Mouse (Mus musculus) hindbrain, embryonic 14.5 days (tissue): Measurements from ENCODE around the gene Lmnb2. TPM values are rescaled to one million over a fixed set of nuclear protein-coding genes. Genes with fewer than 3 reads are reported as not detected.

ENCODE experiments used
- ATAC-seq: fragments of 200-750 bp; cut with Nextera tagmentation; 2 replicates; pipeline ENCODE4 v1.8.0; 2017; ENCODE audit warnings: moderate number of reproducible peaks, mild to moderate bottlenecking, moderate TSS enrichment, moderate library complexity; ENCODE audit not compliant: low FRiP score
- DNase-seq: peaks from one replicate; pipeline ENCODE4 v3.0.0-alpha.2; 2015; ENCODE audit warnings: low spot score
- H3K27ac ChIP-seq: fragments of 300-500 bp; sonication (generic); 2 replicates; pipeline ENCODE4 v1.5.1; 2014; ENCODE audit warnings: mild to moderate bottlenecking, moderate library complexity
- H3K27me3 ChIP-seq: fragments of 300-500 bp; sonication (generic); 2 replicates; pipeline ENCODE4 v1.6.1; 2014; ENCODE audit warnings: mild to moderate bottlenecking, low read length, mixed read lengths; ENCODE audit not compliant: control insufficient read depth, insufficient read depth
- H3K36me3 ChIP-seq: fragments of 300-500 bp; sonication (generic); replicated peaks from 2 replicates; pipeline ENCODE4 v1.6.1; 2014; ENCODE audit not compliant: control insufficient read depth, insufficient read depth
- H3K4me1 ChIP-seq: fragments of 300-500 bp; sonication (generic); replicated peaks from 2 replicates; pipeline ENCODE4 v1.6.1; 2014; ENCODE audit warnings: antibody characterized with exemption, low read length, mixed read lengths; ENCODE audit not compliant: control insufficient read depth, insufficient read depth
- H3K4me2 ChIP-seq: fragments of 300-500 bp; sonication (generic); replicated peaks from 2 replicates; pipeline ENCODE4 v1.6.1; 2014; ENCODE audit warnings: mild to moderate bottlenecking, moderate library complexity
- H3K4me3 ChIP-seq: fragments of 300-500 bp; sonication (generic); replicated peaks from 2 replicates; pipeline ENCODE4 v1.5.1; 2014; ENCODE audit warnings: mild to moderate bottlenecking, low read length
- H3K9ac ChIP-seq: fragments of 300-500 bp; sonication (generic); 2 replicates; pipeline ENCODE4 v1.6.1; 2014
- H3K9me3 ChIP-seq: fragments of 300-500 bp; sonication (generic); 2 replicates; pipeline ENCODE4 v1.6.1; 2016; ENCODE audit warnings: low read length; ENCODE audit not compliant: control insufficient read depth
- WGBS: fragments of 180-500 bp; shearing (Covaris S2); extraction: QIAGEN DNeasy Blood & Tissue Kit; methylation state at CpG from one replicate; pipeline ENCODE4 v1.1.7; 2014; 5-methylcytosine and 5-hydroxymethylcytosine counted together
- polyA plus RNA-seq: library from polyadenylated mRNA; unstranded; fragments of >200 nt; fragmentation: Nextera tagmentation; extraction: Ambion mirVana; gene quantifications from 2 replicates; pipeline ENCODE4 v1.2.1, GENCODE M21; 2014

Lmnb2 gene
- polyA plus RNA-seq, 1 experiment from 2014 or later = 12.9 TPM

- Histone ChIP-seq H3K4me1 (no peaks in the 10 kb centered on the region), H3K27ac (no peak overlapping the region), H3K36me3 (no peaks in the 10 kb centered on the region), H3K9me3 (no peaks in the 10 kb centered on the region), H3K27me3 (no peaks in the 10 kb centered on the region), H3K4me3 (no peak overlapping the region), H3K9ac (no peak overlapping the region), H3K4me2 (no peak overlapping the region)
- no peak for DNase-seq
- no peak for ATAC-seq
- WGBS = 32% methylated on average over 6 of the region's 6 CpGs
These were observed 30.5 kb upstream of the Lmnb2 start for GRCm38 (mm10) chr10:80948570-80948969.

GRCm38 (mm10) chr10:80947802-80948201 lies 29.8 kb upstream of the Lmnb2 start:
- no peak overlapping the region for H3K4me2 ChIP-seq
- no peak overlapping the region for H3K27ac ChIP-seq
- H3K4me1 ChIP-seq = no peaks in the 10 kb centered on the region
- 67% methylated on average over 2 of the region's 2 CpGs for WGBS
- no peaks in the 10 kb centered on the region for H3K9me3 ChIP-seq
- no peak overlapping the region for H3K9ac ChIP-seq
- H3K4me3 ChIP-seq = no peak overlapping the region
- H3K36me3 ChIP-seq = no peaks in the 10 kb centered on the region
- ATAC-seq (no peak), DNase-seq (no peak)
- no peaks in the 10 kb centered on the region for H3K27me3 ChIP-seq

- Histone ChIP-seq H3K27ac (no peak overlapping the region), H3K27me3 (no peaks in the 10 kb centered on the region), H3K4me3 (no peak overlapping the region), H3K9ac (no peak overlapping the region), H3K4me2 (no peak overlapping the region), H3K36me3 (no peaks in the 10 kb centered on the region), H3K4me1 (no peaks in the 10 kb centered on the region), H3K9me3 (no peaks in the 10 kb centered on the region)
- no peak for DNase-seq
- 66% methylated on average over 14 of the region's 14 CpGs for WGBS
- no peak for ATAC-seq
These were observed 28.8 kb upstream of the Lmnb2 start for GRCm38 (mm10) chr10:80946684-80947437.

- H3K9me3 ChIP-seq = no peaks in the 10 kb centered on the region
- no peaks in the 10 kb centered on the region for H3K36me3 ChIP-seq
- H3K27me3 ChIP-seq = no peaks in the 10 kb centered on the region
- DNase-seq = no peak
- no peak overlapping the region for H3K9ac ChIP-seq
- ATAC-seq = no peak
- no peak overlapping the region for H3K27ac ChIP-seq
- H3K4me2 ChIP-seq = no peak overlapping the region
- 79% methylated on average over 5 of the region's 5 CpGs for WGBS
- H3K4me3 ChIP-seq = no peak overlapping the region
- peaks cover 12% of the 10 kb centered on the region; the same call in 1 of the 2 replicates for H3K4me1 ChIP-seq
These were observed 26.2 kb upstream of the Lmnb2 start for GRCm38 (mm10) chr10:80944231-80944630.

- H3K27me3 ChIP-seq = no peaks in the 10 kb centered on the region
- ATAC-seq (no peak), DNase-seq (no peak)
- H3K9ac ChIP-seq = no peak overlapping the region
- H3K27ac ChIP-seq = no peak overlapping the region
- H3K36me3 ChIP-seq = no peaks in the 10 kb centered on the region
- no peak overlapping the region for H3K4me2 ChIP-seq
- no peak overlapping the region for H3K4me3 ChIP-seq
- peaks cover 17% of the 10 kb centered on the region for H3K4me1 ChIP-seq
- 85% methylated on average over 9 of the region's 9 CpGs for WGBS
- no peaks in the 10 kb centered on the region for H3K9me3 ChIP-seq
These were observed 25.7 kb upstream of the Lmnb2 start for GRCm38 (mm10) chr10:80943701-80944100.

- ATAC-seq = no peak
- WGBS = 66% methylated on average over 8 of the region's 8 CpGs
These were observed 24.9 kb upstream of the Lmnb2 start for GRCm38 (mm10) chr10:80942919-80943318.

GRCm38 (mm10) chr10:80940988-80941347 lies 22.9 kb upstream of the Lmnb2 start:
- Histone ChIP-seq H3K27me3 (peaks cover 17% of the 10 kb centered on the region; the same call in 1 of the 2 replicates), H3K4me2 (no peak overlapping the region), H3K4me1 (peaks cover 41% of the 10 kb centered on the region), H3K36me3 (no peaks in the 10 kb centered on the region), H3K9ac (no peak overlapping the region), H3K4me3 (no peak overlapping the region), H3K9me3 (no peaks in the 10 kb centered on the region), H3K27ac (no peak overlapping the region)
- no peak for ATAC-seq
- WGBS = 88% methylated on average over 2 of the region's 2 CpGs
- DNase-seq = no peak

More at GRCm38 (mm10) chr10:80942919-80943318, 24.9 kb upstream of the Lmnb2 start:
- no peak overlapping the region for H3K4me2 ChIP-seq
- H3K36me3 ChIP-seq = no peaks in the 10 kb centered on the region
- no peak overlapping the region for H3K27ac ChIP-seq
- H3K9me3 ChIP-seq = no peaks in the 10 kb centered on the region
- no peak for DNase-seq
- no peak overlapping the region for H3K4me3 ChIP-seq
- no peak overlapping the region for H3K9ac ChIP-seq
- H3K27me3 ChIP-seq = no peaks in the 10 kb centered on the region; the same call in 1 of the 2 replicates
- H3K4me1 ChIP-seq = peaks cover 25% of the 10 kb centered on the region

- H3K36me3 ChIP-seq = no peaks in the 10 kb centered on the region
- H3K4me1 ChIP-seq = peaks cover 46% of the 10 kb centered on the region
- H3K27ac ChIP-seq = peak overlapping the region; percentile 28; the same call in 1 of the 2 replicates
- H3K27me3 ChIP-seq = peaks cover 20% of the 10 kb centered on the region; the same call in 1 of the 2 replicates
- peak overlapping the region; percentile 46; the same call in 1 of the 2 replicates for H3K9ac ChIP-seq
- H3K4me3 ChIP-seq = peak overlapping the region; percentile 25; the same call in 1 of the 2 replicates
- WGBS = 47% methylated on average over 8 of the region's 8 CpGs
- ATAC-seq (no peak), DNase-seq (no peak)
- peak overlapping the region; percentile 57 for H3K4me2 ChIP-seq
- no peaks in the 10 kb centered on the region for H3K9me3 ChIP-seq
These were observed 22.4 kb upstream of the Lmnb2 start for GRCm38 (mm10) chr10:80940320-80940987.

- peak; percentile 36 for ATAC-seq
- H3K4me1 ChIP-seq = peaks cover 49% of the 10 kb centered on the region
- H3K36me3 ChIP-seq = no peaks in the 10 kb centered on the region
These were observed 21.6 kb upstream of the Lmnb2 start for GRCm38 (mm10) chr10:80939671-80940070.

More at GRCm38 (mm10) chr10:80939671-80940070, 21.6 kb upstream of the Lmnb2 start:
- 5% methylated on average over 28 of the region's 28 CpGs for WGBS
- peak overlapping the region; percentile 25 for H3K4me3 ChIP-seq
- H3K27me3 ChIP-seq = peaks cover 28% of the 10 kb centered on the region
- peak overlapping the region; percentile 57 for H3K4me2 ChIP-seq
- H3K9ac ChIP-seq = peak overlapping the region; percentile 46
- no peaks in the 10 kb centered on the region for H3K9me3 ChIP-seq
- DNase-seq = peak; percentile 77
- peak overlapping the region; percentile 28; the same call in 1 of the 2 replicates for H3K27ac ChIP-seq
